Mouse (Mus musculus) natural killer cell, adult 2 months (primary cell): ENCODE measurements at regions not wholly inside any gene's neighbourhood (a gene's known extent, or its start where the extent isn't known, plus 50 kb on each side); places are given as distances from the start of the nearest gene placed in this dataset.

Experiments
- DNase-seq, 2 experiments: peaks; one replicate each; pipeline ENCODE4 v3.0.0; 2022; ENCODE audit warnings: low spot score in 2 of 2

DNA sequence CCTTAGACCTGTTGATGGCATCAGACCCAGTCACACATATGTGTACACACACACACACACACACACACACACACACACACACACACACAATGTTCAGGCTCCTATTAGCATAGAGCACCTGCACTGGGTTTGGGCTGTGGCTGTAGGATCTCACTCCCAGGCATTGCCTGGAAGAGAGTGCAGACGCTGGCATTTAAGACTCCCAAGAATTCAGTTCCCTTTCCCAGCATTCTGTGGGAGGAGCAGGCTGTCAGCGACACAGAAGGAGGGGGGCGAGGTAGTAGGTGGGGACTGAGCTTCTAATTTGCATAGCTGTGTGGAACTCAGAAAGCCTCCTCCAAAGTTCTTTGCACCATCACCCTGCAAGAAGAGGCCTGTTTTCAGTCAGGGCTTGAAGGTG, 374.2 kb upstream of the Fam49b start:
- no peak for DNase-seq

GRCm38 (mm10) chr15:64434908-64435307, 374.6 kb upstream of the Fam49b start:
- no peak for DNase-seq

- no peak for DNase-seq
These were observed 372.4 kb upstream of the Gm21798 start for GRCm38 (mm10) chr15:64445076-64445475.

DNA sequence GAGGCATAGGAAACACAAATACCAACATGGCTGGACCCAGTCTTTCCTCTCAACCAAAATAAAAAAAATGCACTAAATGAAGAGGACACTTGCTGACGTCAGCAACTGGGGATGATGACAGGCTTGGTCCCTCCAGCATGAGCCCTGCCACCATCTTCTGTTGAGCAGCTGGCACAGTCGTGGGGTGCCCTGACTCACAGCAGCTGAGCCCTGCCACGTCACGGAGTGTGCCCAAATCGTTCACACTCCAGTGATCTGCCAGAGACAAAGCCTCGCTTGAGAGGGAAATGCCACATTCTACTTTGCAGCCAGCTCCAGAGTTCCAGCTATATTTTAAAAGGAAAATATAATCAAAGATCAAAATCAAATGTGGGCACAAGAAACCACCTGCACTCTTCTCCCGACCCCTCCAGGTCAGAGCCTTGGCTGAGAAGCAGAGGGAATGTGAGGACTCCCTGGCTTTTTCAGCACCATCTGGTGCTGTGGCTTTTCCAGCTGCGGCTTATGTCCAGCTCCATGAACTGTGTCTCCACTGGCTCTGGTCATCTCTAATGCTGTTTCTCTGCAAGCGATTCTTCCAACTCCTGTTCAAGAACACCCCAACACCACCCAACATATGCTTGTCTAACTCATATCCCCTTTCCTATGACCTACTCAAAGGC, 371.0 kb upstream of the Gm21798 start:
- no peak for DNase-seq

DNA sequence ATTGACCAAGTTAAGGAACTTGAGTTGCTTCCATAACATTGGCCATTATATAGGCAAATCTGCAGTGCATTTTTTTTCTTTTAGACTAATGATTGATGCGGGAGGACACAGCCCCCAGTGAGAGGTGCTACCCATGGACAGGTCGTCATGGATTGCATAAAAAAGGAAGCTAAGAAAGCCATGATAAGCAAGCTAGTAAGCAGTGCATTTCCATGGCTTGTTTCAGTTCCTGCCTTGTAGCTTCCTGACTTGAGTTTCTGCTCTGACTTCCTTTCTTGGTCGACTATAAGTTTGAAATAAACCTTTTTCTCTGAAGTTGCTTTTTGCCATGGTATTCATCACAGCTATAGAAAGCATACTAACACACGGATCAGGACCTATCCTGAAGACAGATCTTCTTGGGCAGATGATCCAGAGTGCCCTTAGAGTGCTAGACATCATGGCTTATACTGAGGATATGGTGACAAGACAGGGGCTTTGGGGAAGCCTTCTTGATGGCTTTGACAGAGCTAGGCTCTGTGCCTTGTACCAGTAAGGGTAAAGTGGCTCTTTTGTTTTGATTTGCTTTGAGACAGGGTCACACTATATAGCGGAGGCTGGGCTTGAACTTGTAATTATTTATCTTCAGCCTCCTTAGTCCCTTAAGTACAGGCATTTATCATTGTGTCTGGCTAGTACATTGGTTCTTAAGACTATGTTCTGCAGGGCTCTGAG, 370.1 kb upstream of the Gm21798 start:
- DNase-seq: no peak

- no peak for DNase-seq
These were observed 368.8 kb upstream of the Gm21798 start for GRCm38 (mm10) chr15:64448581-64449140.

DNA sequence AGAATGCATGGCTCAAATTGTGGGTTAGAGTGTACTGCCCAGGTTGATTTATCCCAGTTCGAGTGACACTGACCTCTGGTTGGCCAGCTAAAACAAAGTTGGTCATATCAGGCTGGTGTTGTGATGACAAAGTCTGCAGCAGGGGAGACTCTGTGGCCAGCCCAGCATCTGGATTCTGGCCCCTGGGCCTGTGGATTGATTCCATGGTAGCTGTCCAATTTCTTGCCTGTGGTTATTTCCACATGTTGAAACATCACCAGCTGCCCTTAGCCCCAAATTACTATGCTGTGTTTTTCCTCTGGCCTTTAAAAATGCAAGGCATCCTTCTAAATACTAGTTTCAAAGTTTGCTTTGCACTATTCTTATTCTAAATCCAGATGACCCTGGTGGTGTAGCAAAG, 346.8 kb upstream of the Gm21798 start:
- DNase-seq: no peak

DNA sequence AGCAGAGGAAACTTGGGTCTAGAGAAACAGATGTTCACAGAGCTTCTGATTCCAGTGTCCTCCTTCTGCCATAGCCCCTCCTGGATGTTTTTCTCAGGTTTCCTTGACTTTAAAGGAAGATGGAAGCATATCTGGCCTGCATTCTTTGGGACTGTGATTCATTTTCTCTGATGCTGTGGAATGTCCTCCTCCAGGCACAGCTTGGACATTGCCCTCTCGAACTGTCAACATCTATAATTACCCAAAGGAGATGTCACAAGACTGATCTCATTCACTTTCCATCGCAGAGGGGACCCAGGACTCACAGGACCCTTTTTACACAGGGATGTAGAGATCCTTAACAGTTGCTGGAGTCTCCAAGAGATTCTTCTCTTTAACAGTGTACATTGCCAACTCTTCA, 345.9 kb upstream of the Gm21798 start:
- no peak for DNase-seq

DNA sequence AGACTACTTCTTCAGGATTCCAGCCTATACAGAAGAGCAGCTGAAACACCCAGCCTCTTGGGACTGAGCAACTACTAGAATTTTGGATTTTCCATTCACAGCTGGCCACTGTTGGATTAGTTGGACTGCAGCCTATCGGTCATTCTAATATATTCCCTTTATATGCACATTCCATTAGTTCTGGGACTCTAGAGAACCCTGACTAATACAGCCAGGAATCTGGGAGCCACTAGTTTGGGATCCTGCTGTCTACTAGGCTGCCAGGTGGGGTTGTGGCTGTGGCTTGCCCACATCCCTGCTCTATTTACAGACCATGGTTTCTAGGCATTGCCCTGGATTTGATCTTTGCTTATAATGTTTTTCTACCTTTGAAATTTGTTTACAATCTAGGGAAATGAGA, 343.3 kb upstream of the Gm21798 start:
- DNase-seq: no peak

GRCm38 (mm10) chr15:64477131-64477530, 340.4 kb upstream of the Gm21798 start:
- no peak for DNase-seq

DNA sequence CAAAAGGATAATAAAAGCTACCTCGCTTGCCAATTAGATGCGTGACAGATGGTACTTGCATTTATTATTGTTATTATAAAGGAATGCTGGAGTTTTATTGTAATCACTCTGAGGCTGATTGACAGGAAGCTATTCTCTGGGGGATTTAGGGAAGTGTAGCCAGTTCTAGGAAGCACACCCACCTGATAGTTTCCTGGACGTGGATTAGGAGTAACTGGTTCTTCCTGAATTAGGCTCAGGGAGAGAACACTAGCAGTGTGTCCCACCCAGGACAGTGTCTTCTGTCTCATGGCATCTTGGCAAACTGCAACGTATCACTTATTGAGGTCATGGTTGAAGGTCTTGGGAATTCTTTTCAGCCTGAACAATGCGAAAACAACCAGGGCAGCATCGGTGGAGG, 336.9 kb upstream of the Gm21798 start:
- DNase-seq: no peak

GRCm38 (mm10) chr15:64481226-64481625, 336.3 kb upstream of the Gm21798 start:
- no peak for DNase-seq

DNA sequence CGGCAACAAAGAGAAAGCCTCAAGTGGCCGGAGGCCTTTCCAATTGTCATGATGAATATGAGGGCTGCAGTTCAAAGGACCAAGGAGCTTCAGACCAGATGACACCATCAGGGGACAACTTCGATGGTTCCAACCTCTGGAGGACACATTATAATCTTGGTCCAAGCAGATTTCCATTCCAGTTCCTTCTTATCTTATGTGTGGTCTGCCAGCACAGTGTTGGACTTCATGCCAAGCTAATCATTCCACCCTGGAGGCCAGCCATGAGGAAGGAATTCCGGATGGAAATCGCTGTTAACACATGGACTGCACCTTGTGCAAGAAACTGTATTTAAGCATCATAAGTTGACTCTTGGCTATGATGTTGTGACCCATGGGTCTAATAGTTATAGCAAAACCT, 334.5 kb upstream of the Gm21798 start:
- no peak for DNase-seq

- DNase-seq: no peak
These were observed 329.7 kb upstream of the Gm21798 start for GRCm38 (mm10) chr15:64487801-64488200.

- no peak for DNase-seq
These were observed 316.7 kb upstream of the Gm21798 start for GRCm38 (mm10) chr15:64500783-64501182.

- DNase-seq: no peak
These were observed 316.0 kb upstream of the Gm21798 start for GRCm38 (mm10) chr15:64501479-64501878.

- DNase-seq: no peak
These were observed 312.7 kb upstream of the Gm21798 start for GRCm38 (mm10) chr15:64504751-64505150.

DNA sequence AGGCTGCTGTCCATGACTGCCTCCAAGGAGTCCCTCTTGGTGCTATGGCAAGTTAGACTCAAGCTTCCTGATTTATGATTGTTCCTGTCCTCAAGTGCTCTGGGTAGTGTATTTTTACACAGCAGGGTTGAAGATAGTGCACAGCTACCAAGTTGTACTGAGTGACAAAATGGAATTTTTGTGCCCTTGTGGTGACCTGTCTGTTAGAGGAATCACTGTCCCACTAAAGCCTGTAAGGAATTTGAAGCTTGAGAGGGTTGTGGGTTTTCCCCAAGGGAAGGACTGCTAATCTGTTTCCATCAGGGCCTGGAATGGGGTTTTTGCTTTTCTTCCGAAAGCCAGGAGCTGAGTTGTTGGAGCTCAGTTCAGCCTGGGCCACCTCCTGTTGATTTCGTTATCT, 306.8 kb upstream of the Gm21798 start:
- no peak for DNase-seq

DNA sequence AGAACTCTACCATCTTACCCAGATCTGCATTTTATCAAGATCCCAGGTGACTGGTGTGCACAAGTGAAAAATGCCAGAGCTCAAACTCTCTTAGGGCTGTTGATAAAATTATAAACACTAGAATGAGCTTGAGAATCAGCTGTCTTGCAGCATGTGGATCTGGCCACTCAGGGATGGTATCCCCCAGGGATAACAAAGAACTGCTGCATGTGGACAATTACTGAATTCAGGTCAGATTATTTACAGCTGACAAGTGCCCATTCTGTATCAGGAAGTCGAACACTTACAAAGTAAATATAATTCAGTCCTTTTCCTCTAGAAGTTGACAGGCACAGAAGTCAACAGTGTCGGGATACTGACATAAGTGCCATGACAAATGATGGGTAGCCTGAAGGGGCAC, 306.3 kb upstream of the Gm21798 start:
- no peak for DNase-seq

GRCm38 (mm10) chr15:64512615-64513014, 304.9 kb upstream of the Gm21798 start:
- no peak for DNase-seq

DNA sequence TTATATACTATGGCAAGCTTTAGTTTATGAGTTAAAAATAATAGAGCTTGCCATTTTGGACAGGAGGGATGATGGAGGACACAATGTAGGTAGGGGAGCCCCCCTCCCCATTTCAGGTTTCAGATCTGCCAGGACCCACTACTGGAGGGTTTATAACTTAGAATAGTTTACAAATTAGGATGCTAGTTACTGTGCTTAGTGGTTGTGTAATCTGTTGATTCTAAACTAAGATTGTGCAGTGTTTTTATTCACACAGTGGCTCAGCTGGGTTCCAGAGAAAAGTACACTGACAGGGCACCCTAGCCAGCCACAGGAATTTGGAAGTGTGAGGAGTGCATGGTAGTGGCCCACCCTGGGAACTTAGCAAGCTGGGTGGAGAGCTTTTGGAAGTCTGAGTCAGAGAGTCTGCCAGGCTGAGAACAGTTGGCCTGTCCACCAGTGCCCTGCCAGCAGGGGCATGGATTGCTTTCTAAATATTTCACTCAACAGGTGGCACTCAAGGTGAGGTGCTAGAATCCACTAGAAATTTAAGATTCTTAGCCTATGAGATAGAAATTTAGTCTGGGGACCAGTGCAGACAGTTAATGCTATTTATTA, 303.9 kb upstream of the Gm21798 start:
- no peak for DNase-seq

DNA sequence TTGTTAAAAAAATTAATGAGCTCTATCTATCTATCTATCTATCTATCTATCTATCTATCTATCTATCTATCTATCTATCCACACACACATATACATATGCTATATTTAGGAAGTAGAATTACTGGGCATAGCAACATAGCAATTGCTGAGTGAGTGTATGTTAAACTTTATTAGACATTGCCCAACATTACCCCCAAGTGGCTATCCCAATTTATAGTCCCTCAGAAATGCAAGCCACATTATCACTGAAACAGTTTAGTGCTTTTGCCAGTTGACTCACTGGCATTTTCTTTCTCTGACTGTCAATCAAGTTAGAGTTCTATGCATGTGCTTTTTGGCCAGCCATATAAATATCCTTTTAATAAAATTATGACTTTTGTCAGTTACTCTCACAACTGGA, 302.3 kb upstream of the Gm21798 start:
- no peak for DNase-seq

DNA sequence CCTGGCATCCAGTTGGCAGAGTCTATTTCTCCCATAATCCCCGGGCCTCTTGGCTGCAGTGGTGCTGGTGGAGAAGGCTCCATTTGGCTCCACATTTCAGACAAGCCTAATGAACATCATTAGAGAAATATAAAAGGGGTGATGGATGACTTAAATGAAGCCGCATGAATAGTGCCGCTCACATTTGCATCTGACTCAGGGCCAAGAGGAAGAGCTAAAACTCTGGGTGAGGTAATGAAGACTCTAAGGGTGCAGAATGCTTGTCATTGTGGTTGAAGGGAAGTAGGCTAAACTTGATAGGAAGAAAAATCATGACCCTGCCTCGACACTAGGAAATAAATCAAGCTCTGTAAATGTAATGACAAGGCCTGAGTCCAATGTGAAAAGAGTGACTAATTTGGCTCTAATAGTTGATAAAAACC, 298.3 kb upstream of the Gm21798 start:
- no peak for DNase-seq
